Mouse (Mus musculus): ENCODE measurements around the gene Crybg2. TPM values are rescaled to one million over a fixed set of nuclear protein-coding genes. Genes with fewer than 3 reads are reported as not detected.

Crybg2 gene
- 0.18 TPM for polyA plus RNA-seq (2021)

GRCm38 (mm10) chr4:134060135-134060865 is at the start of gene Crybg2:
Gene Crybg2, plus strand, starts transcription at chr4:134060815.
- TF ChIP-seq CTCF (IDR thresholded peaks at IDR 0.05), result no peak
- in situ Hi-C loops (cut with MboI; ENCODE audit: low pct_unique_long_range_greater_than_20kb), result no loop called here
- ChIA-PET CTCF (no interaction called here), POLR2A (no interaction called here)
- ATAC-seq (no peak), DNase-seq (ENCODE audit: low read depth, low spot score) (no peak)
- no peaks in the 10 kb centered on the region for H3K27me3 ChIP-seq

- no peak for DNase-seq (ENCODE audit: low read depth, low spot score)
- ChIA-PET CTCF (no interaction called here), POLR2A (interaction anchor here (1.8 kb wide), 1 partner anchor 10 kb away, joined by 4 read pairs; no protein-coding TSS in a partner anchor)
- no peak for ATAC-seq
- in situ Hi-C loops (cut with MboI; ENCODE audit: low pct_unique_long_range_greater_than_20kb), result no loop called here
- no peaks in the 10 kb centered on the region for H3K27me3 ChIP-seq
- no peak for TF ChIP-seq CTCF (IDR thresholded peaks at IDR 0.05)
Measured at GRCm38 (mm10) chr4:134011450-134012414, 48.9 kb upstream of the Crybg2 start.

- no peak for TF ChIP-seq CTCF (IDR thresholded peaks at IDR 0.05)
- ChIA-PET POLR2A (interaction anchor here (1.8 kb wide), 1 partner anchor 9 kb away, joined by 4 read pairs; no protein-coding TSS in a partner anchor), CTCF (no interaction called here)
- peaks cover 10% of the 10 kb centered on the region for H3K27me3 ChIP-seq
- DNase-seq (ENCODE audit: low read depth, low spot score) (no peak), ATAC-seq (no peak)
- in situ Hi-C loops (cut with MboI; ENCODE audit: low pct_unique_long_range_greater_than_20kb), result no loop called here
Measured at GRCm38 (mm10) chr4:134012858-134013528, 47.6 kb upstream of the Crybg2 start.

GRCm38 (mm10) chr4:134016208-134016607 is 44.4 kb upstream of the Crybg2 start:
- TF ChIP-seq CTCF (IDR thresholded peaks at IDR 0.05), result no peak
- no peak for DNase-seq (ENCODE audit: low read depth, low spot score)
- H3K27me3 ChIP-seq, result peaks cover 17% of the 10 kb centered on the region
- CTCF ChIA-PET, result no interaction called here
- in situ Hi-C loops (cut with MboI; ENCODE audit: low pct_unique_long_range_greater_than_20kb), result no loop called here
- POLR2A ChIA-PET, result no interaction called here
- ATAC-seq, result no peak

- POLR2A ChIA-PET, result no interaction called here
- in situ Hi-C loops (cut with MboI; ENCODE audit: low pct_unique_long_range_greater_than_20kb), result no loop called here
- H3K27me3 ChIP-seq, result peaks cover 17% of the 10 kb centered on the region
- TF ChIP-seq CTCF (IDR thresholded peaks at IDR 0.05), result no peak
- CTCF ChIA-PET, result no interaction called here
- ATAC-seq, result no peak
- DNase-seq (ENCODE audit: low read depth, low spot score), result no peak
Measured at GRCm38 (mm10) chr4:134016767-134017166, 43.8 kb upstream of the Crybg2 start.

GRCm38 (mm10) chr4:134017201-134017865 is 43.3 kb upstream of the Crybg2 start:
- DNase-seq (ENCODE audit: low read depth, low spot score), result no peak
- in situ Hi-C loops (cut with MboI; ENCODE audit: low pct_unique_long_range_greater_than_20kb), result no loop called here
- POLR2A ChIA-PET, result no interaction called here
- TF ChIP-seq CTCF (IDR thresholded peaks at IDR 0.05), result no peak
- CTCF ChIA-PET, result no interaction called here
- peaks cover 17% of the 10 kb centered on the region for H3K27me3 ChIP-seq
- ATAC-seq, result no peak

GRCm38 (mm10) chr4:134018038-134018778 is 42.4 kb upstream of the Crybg2 start:
- TF ChIP-seq CTCF (IDR thresholded peaks at IDR 0.05), result no peak
- peaks cover 17% of the 10 kb centered on the region for H3K27me3 ChIP-seq
- ChIA-PET CTCF (no interaction called here), POLR2A (no interaction called here)
- no peak for DNase-seq (ENCODE audit: low read depth, low spot score)
- in situ Hi-C loops (cut with MboI; ENCODE audit: low pct_unique_long_range_greater_than_20kb), result no loop called here
- no peak for ATAC-seq

GRCm38 (mm10) chr4:134018779-134019145 is 41.9 kb upstream of the Crybg2 start, which contains the start of gene Lin28a:
Gene Lin28a, minus strand, starts transcription at chr4:134018841.
- no peak for DNase-seq (ENCODE audit: low read depth, low spot score)
- ChIA-PET POLR2A (no interaction called here), CTCF (no interaction called here)
- peaks cover 17% of the 10 kb centered on the region for H3K27me3 ChIP-seq
- no peak for ATAC-seq
- TF ChIP-seq CTCF (IDR thresholded peaks at IDR 0.05), result no peak
- in situ Hi-C loops (cut with MboI; ENCODE audit: low pct_unique_long_range_greater_than_20kb), result no loop called here

- ChIA-PET POLR2A (interaction anchor here (0.6 kb wide), 1 partner anchor 163 kb away, joined by 3 read pairs; no protein-coding TSS in a partner anchor), CTCF (no interaction called here)
- no peak for DNase-seq (ENCODE audit: low read depth, low spot score)
Measured at GRCm38 (mm10) chr4:134019210-134019609, 41.4 kb upstream of the Crybg2 start.

More at GRCm38 (mm10) chr4:134019210-134019609, 41.4 kb upstream of the Crybg2 start:
- no peak for ATAC-seq
- TF ChIP-seq CTCF (IDR thresholded peaks at IDR 0.05), result no peak
- peaks cover 17% of the 10 kb centered on the region for H3K27me3 ChIP-seq
- in situ Hi-C loops (cut with MboI; ENCODE audit: low pct_unique_long_range_greater_than_20kb), result no loop called here

All from Patski (cell line).